Mouse (Mus musculus) MEL (cell line): ENCODE results near the gene Chchd1. TPM values are rescaled to one million over a fixed set of nuclear protein-coding genes. Genes with fewer than 3 reads are reported as not detected.

Source experiments
- DNase-seq: peaks from one replicate; pipeline ENCODE4 v3.0.0; 2011; ENCODE audit warnings: low read depth, low spot score
- H3K27ac ChIP-seq: 2 replicates; pipeline ENCODE4 v1.5.1; 2012; ENCODE audit warnings: low read depth, mild to moderate bottlenecking, control low read depth, low read length, moderate library complexity; ENCODE audit not compliant: control insufficient read depth
- H3K27me3 ChIP-seq, 2 experiments: fragments of 150-350 bp in 1 of 2; sonication (generic) in 1 of 2; 2 replicates each; pipeline ENCODE4 v1.6.1; 2012; ENCODE audit warnings: low read length in 2 of 2, mild to moderate bottlenecking in 2 of 2, improper control_type of control experiment in 1 of 2, moderate library complexity in 1 of 2; ENCODE audit not compliant: insufficient read depth in 2 of 2, control insufficient read depth in 1 of 2
- H3K36me3 ChIP-seq, 2 experiments: 2 replicates each; pipeline ENCODE4 v1.6.1; 2012 to 2014; ENCODE audit warnings: low read length in 2 of 2, improper control_type of control experiment in 1 of 2, inconsistent platforms in 1 of 2, mild to moderate bottlenecking in 1 of 2; ENCODE audit not compliant: insufficient read depth in 2 of 2, control insufficient read depth in 1 of 2
- H3K4me1 ChIP-seq, 2 experiments: fragments of 150-350 bp in 1 of 2; sonication (generic) in 1 of 2; 2 replicates each; pipeline ENCODE4 v1.6.1; 2012; ENCODE audit warnings: low read length in 2 of 2, improper control_type of control experiment in 1 of 2, mild to moderate bottlenecking in 1 of 2; ENCODE audit not compliant: insufficient read depth in 2 of 2, control insufficient read depth in 1 of 2
- H3K4me3 ChIP-seq, 2 experiments: fragments of 150-350 bp in 1 of 2; sonication (generic) in 1 of 2; 2 replicates each; pipeline ENCODE4 v1.5.1; 2012; ENCODE audit warnings: low read depth in 2 of 2, low read length in 2 of 2, mild to moderate bottlenecking in 2 of 2, moderate library complexity in 2 of 2, control low read depth in 1 of 2, improper control_type of control experiment in 1 of 2; ENCODE audit not compliant: control insufficient read depth in 1 of 2, insufficient read depth in 1 of 2
- H3K79me2 ChIP-seq: 2 replicates; pipeline ENCODE4 v1.6.1; 2012; ENCODE audit warnings: mild to moderate bottlenecking, low read length, moderate library complexity; ENCODE audit not compliant: control insufficient read depth, poor library complexity, insufficient read depth
- H3K9ac ChIP-seq: 2 replicates; pipeline ENCODE4 v1.6.1; 2012; ENCODE audit warnings: low read depth, mild to moderate bottlenecking, control low read depth, low read length, moderate library complexity; ENCODE audit not compliant: control insufficient read depth, poor library complexity, severe bottlenecking
- H3K9me3 ChIP-seq: fragments of 150-350 bp; sonication (generic); replicated peaks from 2 replicates; pipeline ENCODE4 v1.6.1; 2012; ENCODE audit warnings: mild to moderate bottlenecking, low read length, improper control_type of control experiment, moderate library complexity; ENCODE audit not compliant: insufficient read depth
- CTCF ChIP-seq, 3 experiments: IDR thresholded peaks in 2 of 3; conservative IDR thresholded peaks in 1 of 3; 2 replicates each; pipeline ENCODE4 v1.5.1; 2011 to 2012; ENCODE audit warnings: low read length in 3 of 3, low read depth in 2 of 3, mild to moderate bottlenecking in 2 of 3, improper control_type of control experiment in 1 of 3, inconsistent platforms in 1 of 3, mixed read lengths in 1 of 3, moderate library complexity in 1 of 3; ENCODE audit not compliant: control insufficient read depth in 1 of 3, insufficient read depth in 1 of 3, poor library complexity in 1 of 3, severe bottlenecking in 1 of 3
- E2F4 ChIP-seq: IDR thresholded peaks from 2 replicates; pipeline ENCODE4 v1.6.1; 2011; ENCODE audit warnings: low read depth, low read length, improper control_type of control experiment, borderline replicate concordance
- GABPA ChIP-seq: IDR thresholded peaks from 2 replicates; pipeline ENCODE4 v1.6.1; 2012; ENCODE audit warnings: low read depth, mild to moderate bottlenecking, inconsistent platforms, low read length, improper control_type of control experiment, moderate library complexity
- MAFK ChIP-seq: IDR thresholded peaks from 2 replicates; pipeline ENCODE4 v1.6.1; 2011; ENCODE audit warnings: low read depth, mild to moderate bottlenecking, low read length, improper control_type of control experiment, borderline replicate concordance
- MEF2A ChIP-seq: IDR thresholded peaks from 2 replicates; pipeline ENCODE4 v1.6.1; 2014; ENCODE audit warnings: low read depth, mild to moderate bottlenecking, inconsistent platforms, low read length, improper control_type of control experiment; ENCODE audit not compliant: poor library complexity, insufficient replicate concordance, severe bottlenecking; ENCODE audit errors: extremely low read depth
- NRF1 ChIP-seq: IDR thresholded peaks from 2 replicates; pipeline ENCODE4 v1.6.1; 2014; ENCODE audit warnings: low read depth, mild to moderate bottlenecking, inconsistent platforms, low read length, improper control_type of control experiment, moderate library complexity; ENCODE audit not compliant: poor library complexity, insufficient read depth, severe bottlenecking
- POLR2A ChIP-seq, 2 experiments: IDR thresholded peaks; 2 replicates each; pipeline ENCODE4 v1.6.1; 2011 to 2012; ENCODE audit warnings: low read length in 2 of 2, mild to moderate bottlenecking in 2 of 2, control low read depth in 1 of 2, improper control_type of control experiment in 1 of 2, low read depth in 1 of 2, moderate library complexity in 1 of 2; ENCODE audit not compliant: control insufficient read depth in 1 of 2, insufficient read depth in 1 of 2, poor library complexity in 1 of 2
- RCOR1 ChIP-seq: IDR thresholded peaks from 2 replicates; pipeline ENCODE4 v1.6.1; 2012; ENCODE audit warnings: low read depth, mild to moderate bottlenecking, inconsistent platforms, low read length, improper control_type of control experiment
- SIN3A ChIP-seq: IDR thresholded peaks from 2 replicates; pipeline ENCODE4 v1.6.1; 2012; ENCODE audit warnings: low read length, improper control_type of control experiment, inconsistent platforms
- SMC3 ChIP-seq: IDR thresholded peaks from 2 replicates; pipeline ENCODE4 v1.6.1; 2011; ENCODE audit warnings: low read depth, low read length, improper control_type of control experiment
- TCF12 ChIP-seq: IDR thresholded peaks from 2 replicates; pipeline ENCODE4 v1.6.1; 2014; ENCODE audit warnings: low read depth, mild to moderate bottlenecking, inconsistent platforms, low read length, improper control_type of control experiment, moderate library complexity
- ZC3H11A ChIP-seq: IDR thresholded peaks from 2 replicates; pipeline ENCODE4 v1.6.1; 2012; ENCODE audit warnings: low read depth, mild to moderate bottlenecking, inconsistent platforms, low read length, improper control_type of control experiment
- polyA plus RNA-seq, 2 experiments: library from polyadenylated mRNA; stranded (reverse) in 1 of 2; unstranded in 1 of 2; fragments of >175 nt in 1 of 2; fragments of >200 nt in 1 of 2; gene quantifications; 2 replicates each; pipeline versions ENCODE4 v1.2.1 to v1.2.4; 2012; ENCODE audit warnings: low replicate concordance in 2 of 2, low read depth in 1 of 2; ENCODE audit not compliant: insufficient read length in 2 of 2, insufficient read depth in 1 of 2, missing spikeins in 1 of 2
- total RNA-seq: library from RNA; depleted of rRNA; stranded (reverse); fragments of 300-350 nt; gene quantifications from 2 replicates; pipeline ENCODE4 v1.2.3, GENCODE M21; 2012

Gene Chchd1
- total and polyA plus RNA-seq, 3 experiments: 136 to 164 TPM; not detected in 1

DNA sequence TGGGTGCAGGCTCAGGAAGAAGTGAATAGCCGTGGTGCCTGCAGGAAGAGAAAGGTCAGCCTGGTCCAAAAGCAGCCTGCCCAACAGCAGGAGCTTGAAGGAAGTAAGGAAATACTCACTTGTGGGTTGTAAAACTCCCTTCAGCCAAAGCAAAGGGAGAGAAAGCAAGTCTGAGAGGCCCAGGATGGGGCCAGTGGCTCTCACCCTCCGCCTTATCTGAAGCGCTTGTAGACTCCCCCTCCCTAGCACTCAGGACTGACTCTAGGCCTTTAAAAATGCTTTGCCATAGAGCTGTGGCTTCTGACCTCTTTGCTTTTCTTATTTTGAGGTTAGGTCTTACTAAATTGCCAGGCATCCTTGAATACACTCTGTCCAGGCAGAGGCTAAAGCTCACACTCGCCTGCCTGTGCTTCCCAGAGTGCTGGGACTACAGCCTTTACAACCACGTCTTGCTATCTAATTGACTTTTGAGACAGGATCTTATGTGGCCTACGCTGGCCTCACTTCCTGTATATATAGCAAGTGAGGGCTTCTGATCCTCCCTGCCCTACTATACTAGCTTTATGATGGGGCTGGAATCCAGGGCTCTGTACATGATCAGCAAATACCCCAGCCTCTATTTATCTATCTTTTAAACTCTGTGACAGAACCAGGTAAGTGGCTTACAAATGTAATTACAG is 23.0 kb downstream of the Chchd1 start:
- Histone ChIP-seq H3K9ac (peak overlapping the region; percentile 31), H3K27ac (peak overlapping the region; percentile 55), H3K9me3 (no peaks in the 10 kb centered on the region), H3K4me1 (peaks cover 20 to 24% of the 10 kb centered on the region in 2 experiments), H3K79me2 (peaks cover 34% of the 10 kb centered on the region), H3K36me3 (peaks cover 39 to 71% of the 10 kb centered on the region in 2 experiments), H3K27me3 (no peaks in the 10 kb centered on the region), H3K4me3 (peak overlapping the region in 1 of 2 experiments; percentile 17; a peak in 1 of 4 replicates)
- TF ChIP-seq MEF2A (no peak), NRF1 (no peak), SIN3A (0 out of 2 replicates have a peak, but pooled peaks have one; percentile 10), GABPA (no peak)
- no peak for DNase-seq

DNA sequence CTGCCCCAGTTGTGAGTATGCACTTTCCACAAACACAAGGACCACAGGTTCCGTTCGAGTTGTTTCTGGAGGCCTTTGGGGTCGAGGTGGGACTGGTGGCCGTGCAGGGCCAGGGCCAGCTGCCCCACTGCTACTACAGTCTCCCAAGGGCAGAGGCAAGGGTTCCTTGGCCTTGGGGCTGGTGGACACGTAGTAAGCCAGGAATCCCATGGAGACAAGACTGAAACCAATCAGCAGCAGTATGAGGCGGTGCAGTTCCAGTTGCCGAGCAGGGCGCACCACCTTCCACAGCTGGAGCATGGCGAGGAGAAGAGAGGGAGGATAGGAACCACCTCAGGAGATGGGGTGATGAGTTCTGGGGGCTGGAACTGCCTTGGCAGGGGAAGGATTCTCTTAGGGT is 27.1 kb downstream of the Chchd1 start:
- peak overlapping the region; percentile 96 for H3K9ac ChIP-seq
- H3K4me3 ChIP-seq: peak overlapping the region; percentile 34 to 67
- peaks cover 45% of the 10 kb centered on the region for H3K79me2 ChIP-seq
- peaks cover 59 to 62% of the 10 kb centered on the region in 2 experiments for H3K36me3 ChIP-seq
- H3K27ac ChIP-seq: peak overlapping the region; percentile 99
- peaks cover 43 to 48% of the 10 kb centered on the region in 2 experiments for H3K4me1 ChIP-seq
- H3K27me3 ChIP-seq: no peaks in the 10 kb centered on the region
- no peaks in the 10 kb centered on the region for H3K9me3 ChIP-seq
- DNase-seq: no peak
- no peak for TF ChIP-seq SMC3
- no peak for TF ChIP-seq ZC3H11A
- 0 out of 2 replicates have a peak, but pooled peaks have one; percentile 6 for TF ChIP-seq TCF12
- 0 out of 2 replicates have a peak, but pooled peaks have one; percentile 4 for TF ChIP-seq RCOR1
- no peak for TF ChIP-seq MAFK
- no peak for TF ChIP-seq CTCF (IDR thresholded peaks at IDR 0.05 in 2 of 3, conservative IDR thresholded peaks at IDR 0.05 in 1 of 3; ENCODE audit: control insufficient read depth in 1 of 3, insufficient read depth in 1 of 3, low read depth in 2 of 3, low read length in 3 of 3, poor library complexity in 1 of 3, severe bottlenecking in 1 of 3)
- TF ChIP-seq POLR2A (IDR thresholded peaks at IDR 0.05; ENCODE audit: control insufficient read depth in 1 of 2, insufficient read depth in 1 of 2, low read depth in 1 of 2, low read length in 2 of 2, poor library complexity in 1 of 2): 0 out of 4 replicates have a peak, but pooled peaks of 1 of the 2 experiments have one; percentile 30
- no peak for TF ChIP-seq SIN3A
- TF ChIP-seq E2F4: no peak
